ENCODE assay signal across 13 mouse cellular contexts in the genomic region with DNA sequence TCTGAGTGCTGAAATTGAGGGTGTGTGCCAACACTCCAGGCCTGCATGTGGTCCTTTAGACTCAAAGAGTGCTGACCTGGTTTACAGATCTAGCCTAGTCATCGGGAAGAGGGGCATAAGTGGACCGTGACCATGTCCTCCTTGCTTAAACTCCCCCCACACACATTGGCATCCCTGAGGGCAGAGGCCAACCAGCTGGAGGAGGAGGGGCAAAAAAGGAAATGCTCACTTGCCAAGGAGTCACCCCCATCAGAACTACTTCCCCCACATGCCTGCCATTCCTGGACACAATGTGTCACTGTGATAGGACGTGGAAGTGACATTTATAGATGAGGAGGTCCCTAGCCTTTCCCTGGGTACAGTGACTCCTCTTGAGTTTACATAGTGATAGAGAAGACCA. TPM values are rescaled to one million over a fixed set of nuclear protein-coding genes. Genes with fewer than 3 reads are reported as not detected.
DNase-seq lines count a peak whose midpoint lies in the region; ATAC-seq and TF ChIP-seq lines count a peak whose summit lies in the region.
"Had no signal": no experiment of that assay in that cellular context is flagged by ENCODE, and none has a peak within 500 bp of the region (broad histone marks: within the 10 kb centered on the region; RNA-seq: fewer than 3 reads in every experiment).

No protein-coding gene starts in this region.

- no peak overlapping the region for H3K9ac ChIP-seq in kidney, embryonic 14.5 days (ENCODE audit: low read depth, low read length)
- H3K9ac ChIP-seq: limb, embryonic 13.5 days had no signal

- no peak overlapping the region for H3K4me2 ChIP-seq in kidney, embryonic 14.5 days (replicated peaks; ENCODE audit: low read depth, low read length)
- H3K4me2 ChIP-seq: limb, embryonic 13.5 days had no signal

- no peak for ATAC-seq in kidney, embryonic 14.5 days (ENCODE audit: low FRiP score, low TSS enrichment)
- ATAC-seq: hindbrain, embryonic 16.5 days; midbrain, embryonic 16.5 days had no signal

- 0 out of 2 replicates have a peak, but pooled peaks have one; percentile 3 for TF ChIP-seq CTCF in bone marrow, adult 2 months (IDR thresholded peaks at IDR 0.05; ENCODE audit: control insufficient read depth, insufficient read depth, low read length)

- WGBS in kidney, embryonic 14.5 days, result 27% methylated on average over 3 of the region's 3 CpGs
- WGBS in bone marrow, adult 2 months, result 56% methylated on average over 3 of the region's 3 CpGs
- WGBS in macrophage (ENCODE audit: missing documents), result 43% methylated on average over 3 of the region's 3 CpGs

- H3K27ac ChIP-seq in kidney, embryonic 14.5 days (ENCODE audit: low read depth, low read length), result no peak overlapping the region
- no peak overlapping the region for H3K27ac ChIP-seq in bone marrow, adult 2 months (ENCODE audit: control insufficient read depth, insufficient read depth, low read depth, low read length, poor library complexity)
- peak overlapping the region; percentile 52 for H3K27ac ChIP-seq in macrophage
- H3K27ac ChIP-seq: limb, embryonic 13.5 days had no signal

- DNase-seq in kidney, adult 11 months, result peak; percentile 70
- peak; percentile 38 for DNase-seq in induced T-regulatory cell, adult 2 months (ENCODE audit: low read depth)
- no peak for DNase-seq in urinary bladder, postnatal 10 days (ENCODE audit: low spot score)
- no peak for DNase-seq in thymus, postnatal 14 days
- DNase-seq: gastrocnemius, postnatal 14 days; lung, postnatal 10 days had no signal

- H3K4me3 ChIP-seq in kidney, embryonic 14.5 days (ENCODE audit: low read length), result no peak overlapping the region
- no peak overlapping the region for H3K4me3 ChIP-seq in bone marrow, adult 2 months (replicated peaks; ENCODE audit: control insufficient read depth, low read depth, low read length)
- no peak overlapping the region for H3K4me3 ChIP-seq in macrophage (ENCODE audit: inconsistent target)
- H3K4me3 ChIP-seq: erythroblast, embryonic 14.5 days; limb, embryonic 13.5 days had no signal

- H3K4me1 ChIP-seq in kidney, embryonic 14.5 days (ENCODE audit: control insufficient read depth, insufficient read depth, low read length), result peaks cover 5% of the 10 kb centered on the region; the same call in 1 of the 2 replicates
- no peaks in the 10 kb centered on the region for H3K4me1 ChIP-seq in bone marrow, adult 2 months (ENCODE audit: control insufficient read depth, insufficient read depth, low read length)
- H3K4me1 ChIP-seq: limb, embryonic 13.5 days had no signal

- no peaks in the 10 kb centered on the region for H3K9me3 ChIP-seq in kidney, embryonic 14.5 days (ENCODE audit: control insufficient read depth, low read length)
- H3K9me3 ChIP-seq: limb, embryonic 13.5 days had no signal

- H3K27me3 ChIP-seq in kidney, embryonic 14.5 days (ENCODE audit: control insufficient read depth, insufficient read depth, low read length), result no peaks in the 10 kb centered on the region
- H3K27me3 ChIP-seq: limb, embryonic 13.5 days had no signal

- H3K79me2 ChIP-seq in macrophage (ENCODE audit: inconsistent target), result no peaks in the 10 kb centered on the region

- peaks cover 10% of the 10 kb centered on the region for H3K36me3 ChIP-seq in kidney, embryonic 14.5 days (ENCODE audit: control insufficient read depth, insufficient read depth, low read length)
- H3K36me3 ChIP-seq in macrophage (ENCODE audit: inconsistent target), result peaks cover 31% of the 10 kb centered on the region

- no peak for TF ChIP-seq POLR2A in bone marrow, adult 2 months (IDR thresholded peaks at IDR 0.05; ENCODE audit: borderline replicate concordance, control insufficient read depth, low read depth, low read length)

RNA-seq across cellular contexts. Expression of gene Usp20, which starts 43.4 kb away (rescaled TPM):
- polyA plus RNA-seq in kidney, embryonic 14.5 days (2014; fragmentation: Nextera tagmentation; extraction: Ambion mirVana), result 8.7 and 12.5 TPM in 2 replicates
- 8.6 and 11.7 TPM in 2 replicates for polyA plus RNA-seq in bone marrow, adult 2 months (2011; ENCODE audit: insufficient read depth, insufficient read length, low replicate concordance, missing spikeins)
- 10 to 100 TPM in 19 of 26 experiments, 1 to 10 TPM in 7; 3.5 to 47.7 (median 21.2) TPM for total RNA-seq in macrophage (2018; cell fraction: chromatin; rRNA removed)
- 1 to 10 TPM; 2.4 to 6.9 (median 4.7) TPM for total RNA-seq in macrophage (2018; cell fraction: cytosol; rRNA removed)
- 10 to 100 TPM in 13 of 26 experiments, 1 to 10 TPM in 13; 2.6 to 22.3 (median 10.0) TPM for total RNA-seq in macrophage (2018; cell fraction: nucleus; rRNA removed)
- 2.9 to 4.6 TPM (median 3.1 TPM) in 3 replicates for polyA plus RNA-seq in macrophage (2018)

RNA-seq across cellular contexts. Expression of gene BC005624, which starts 43.5 kb away (rescaled TPM):
- polyA plus RNA-seq in kidney, embryonic 14.5 days (2014; fragmentation: Nextera tagmentation; extraction: Ambion mirVana), result 48.7 and 52.7 TPM in 2 replicates
- 26.0 and 35.8 TPM in 2 replicates for polyA plus RNA-seq in bone marrow, adult 2 months (2011; ENCODE audit: insufficient read depth, insufficient read length, low replicate concordance, missing spikeins)
- 100 to 1,000 TPM in 13 of 26 experiments, 10 to 100 TPM in 13; 50.0 to 129 (median 100.0) TPM for total RNA-seq in macrophage (2018; cell fraction: chromatin; rRNA removed)
- 10 to 100 TPM; 39.3 to 60.5 (median 47.8) TPM for total RNA-seq in macrophage (2018; cell fraction: cytosol; rRNA removed)
- total RNA-seq in macrophage (2018; cell fraction: nucleus; rRNA removed), result 10 to 100 TPM; 41.7 to 86.9 (median 58.1) TPM
- polyA plus RNA-seq in macrophage (2018), result 50.3 to 111 TPM (median 71.9 TPM) in 3 replicates

RNA-seq across cellular contexts. Expression of gene Tor1a, which starts 57.7 kb away (rescaled TPM):
- 71.8 and 80.6 TPM in 2 replicates for polyA plus RNA-seq in kidney, embryonic 14.5 days (2014; fragmentation: Nextera tagmentation; extraction: Ambion mirVana)
- 14.7 and 35.0 TPM in 2 replicates for polyA plus RNA-seq in bone marrow, adult 2 months (2011; ENCODE audit: insufficient read depth, insufficient read length, low replicate concordance, missing spikeins)
- 10 to 100 TPM; 21.9 to 72.0 (median 42.5) TPM for total RNA-seq in macrophage (2018; cell fraction: chromatin; rRNA removed)
- 10 to 100 TPM; 23.3 to 54.9 (median 39.8) TPM for total RNA-seq in macrophage (2018; cell fraction: cytosol; rRNA removed)
- 10 to 100 TPM; 21.4 to 66.4 (median 40.2) TPM for total RNA-seq in macrophage (2018; cell fraction: nucleus; rRNA removed)
- polyA plus RNA-seq in macrophage (2018), result 34.9 to 50.0 TPM (median 42.9 TPM) in 3 replicates

Comparison
In these comparisons a context has a peak if more than half of its experiments do, and no peak if none do; other contexts are left out.
1. DNase-seq: peak in kidney, adult 11 months (single experiment) and induced T-regulatory cell, adult 2 months (single experiment); none in urinary bladder, postnatal 10 days (single experiment) and thymus, postnatal 14 days (single experiment).